Mouse (Mus musculus) kidney, adult 9 months (tissue): ENCODE results near the gene Nisch.

Experiments
- DNase-seq: peaks from one replicate; pipeline ENCODE4 v3.0.0; 2022

Nisch gene

DNA sequence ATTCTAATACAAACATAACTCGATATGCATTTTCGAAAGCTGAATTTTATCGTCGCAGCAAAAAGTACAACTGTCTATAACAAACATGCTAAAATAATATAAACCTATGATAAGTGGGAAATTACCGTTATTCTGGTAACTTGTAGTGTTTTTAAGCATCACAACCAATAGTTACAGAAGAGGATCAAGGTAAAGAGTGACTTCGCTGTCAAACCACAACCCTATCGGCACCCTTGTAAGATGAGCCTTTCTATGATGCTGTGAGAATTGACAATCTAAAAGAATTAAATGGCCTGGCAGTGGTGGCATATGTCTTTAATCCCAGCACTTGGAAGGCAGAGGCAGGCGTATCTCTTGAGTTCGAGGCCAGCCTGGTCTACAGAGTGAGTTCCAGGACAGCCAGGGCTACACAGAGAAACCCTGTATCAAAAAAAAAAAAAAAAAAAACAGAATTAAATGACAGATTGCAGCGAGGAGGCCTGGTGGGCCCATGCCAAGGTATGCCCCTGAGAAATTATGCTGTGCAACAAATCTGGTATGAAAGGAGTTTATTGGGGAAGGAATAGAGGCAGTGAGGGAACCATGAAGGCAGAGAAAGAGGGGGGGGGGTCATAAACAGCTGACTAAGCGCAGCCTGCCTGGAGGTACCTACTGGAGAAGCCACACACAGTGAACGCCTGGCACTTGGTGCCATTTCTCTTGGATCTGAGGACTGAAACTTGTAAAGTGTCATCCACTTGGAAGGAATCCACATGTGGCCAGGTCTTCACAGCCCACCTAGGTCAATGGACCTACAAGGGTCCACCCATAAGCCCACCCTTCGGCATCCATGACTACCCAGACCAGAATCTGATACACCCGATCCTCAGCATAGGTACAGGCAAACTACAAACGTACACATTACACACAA lies 87.2 kb downstream of the Nisch start:
- peak; percentile 26 for DNase-seq

DNA sequence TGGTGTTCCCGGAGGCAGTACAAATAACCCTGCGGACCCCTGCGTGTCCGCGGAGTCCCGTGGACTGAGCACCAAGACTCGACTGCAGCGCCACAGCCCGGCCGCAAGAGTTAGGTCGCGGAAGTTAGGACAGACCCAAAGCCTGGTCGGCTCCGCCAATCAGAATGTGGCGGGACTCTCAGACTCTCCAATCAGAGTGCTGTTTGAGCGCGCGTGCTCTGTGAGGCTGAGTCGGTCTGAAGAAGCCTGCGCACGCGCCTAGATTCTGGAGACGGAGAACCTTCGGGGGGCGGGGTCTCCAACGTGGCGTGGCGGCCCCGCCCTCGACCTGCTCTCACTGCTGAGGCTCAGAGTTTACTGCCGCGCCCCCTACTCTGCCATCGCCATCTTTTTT lies 87.9 kb downstream of the Nisch start, which contains the start of gene Smim4:
Gene Smim4 (minus strand): TSS at position 131 of the 394 bp plus-strand sequence.
- peak; percentile 99 for DNase-seq

DNA sequence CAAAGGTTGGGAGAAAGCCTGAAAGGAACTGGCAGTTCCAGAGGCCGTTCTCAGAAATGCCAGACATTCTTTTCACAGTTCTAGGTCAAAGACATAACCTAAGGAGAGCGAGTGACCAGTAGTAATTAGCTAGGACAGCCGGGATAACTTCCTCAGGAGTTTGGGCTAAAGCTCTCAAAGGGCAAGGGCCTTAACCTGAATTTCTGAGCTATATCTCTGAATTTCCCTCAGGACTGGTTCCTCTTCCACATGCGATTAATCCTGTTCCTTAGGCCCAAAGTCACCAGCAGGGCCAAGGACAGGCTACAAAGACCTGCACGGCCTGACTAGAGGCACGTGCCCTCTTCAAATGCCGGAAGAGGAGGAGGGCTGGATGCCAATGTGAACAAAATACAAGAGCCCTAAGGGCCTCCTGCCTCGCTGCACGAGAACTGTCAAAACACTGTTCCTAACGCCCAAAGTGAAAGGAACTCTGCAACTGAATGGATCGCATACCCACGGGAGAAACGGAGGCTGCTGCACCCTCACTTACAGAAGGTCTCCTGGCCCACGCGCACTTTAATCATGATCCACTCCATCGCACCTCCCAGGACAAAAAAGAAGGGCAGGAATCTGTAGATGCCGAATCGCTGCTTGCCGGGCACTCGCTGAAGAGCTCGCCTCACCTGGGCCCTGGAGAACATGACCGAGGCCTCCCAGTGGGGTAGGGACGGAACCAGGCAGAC lies 88.5 kb downstream of the Nisch start:
- DNase-seq, result peak; percentile 82

DNA sequence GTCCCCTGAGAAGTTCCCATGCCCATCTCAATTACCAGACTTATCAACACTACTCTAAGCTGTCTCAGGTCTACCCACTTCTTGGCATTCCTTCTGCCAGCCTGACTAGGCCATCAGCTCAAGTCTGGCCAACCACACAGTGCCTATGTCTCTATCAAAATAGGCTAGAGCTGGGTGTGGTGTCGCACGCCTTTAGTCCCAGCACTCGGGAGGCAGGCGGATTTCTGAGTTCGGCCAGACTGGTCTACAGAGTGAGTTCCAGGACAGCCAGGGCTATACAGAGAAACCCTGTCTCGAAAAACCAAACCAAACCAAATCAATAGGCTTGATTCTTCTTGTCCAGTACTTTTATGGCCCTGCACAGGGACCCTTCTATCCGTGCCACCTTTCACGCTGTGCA lies 89.9 kb downstream of the Nisch start:
- no peak for DNase-seq

DNA sequence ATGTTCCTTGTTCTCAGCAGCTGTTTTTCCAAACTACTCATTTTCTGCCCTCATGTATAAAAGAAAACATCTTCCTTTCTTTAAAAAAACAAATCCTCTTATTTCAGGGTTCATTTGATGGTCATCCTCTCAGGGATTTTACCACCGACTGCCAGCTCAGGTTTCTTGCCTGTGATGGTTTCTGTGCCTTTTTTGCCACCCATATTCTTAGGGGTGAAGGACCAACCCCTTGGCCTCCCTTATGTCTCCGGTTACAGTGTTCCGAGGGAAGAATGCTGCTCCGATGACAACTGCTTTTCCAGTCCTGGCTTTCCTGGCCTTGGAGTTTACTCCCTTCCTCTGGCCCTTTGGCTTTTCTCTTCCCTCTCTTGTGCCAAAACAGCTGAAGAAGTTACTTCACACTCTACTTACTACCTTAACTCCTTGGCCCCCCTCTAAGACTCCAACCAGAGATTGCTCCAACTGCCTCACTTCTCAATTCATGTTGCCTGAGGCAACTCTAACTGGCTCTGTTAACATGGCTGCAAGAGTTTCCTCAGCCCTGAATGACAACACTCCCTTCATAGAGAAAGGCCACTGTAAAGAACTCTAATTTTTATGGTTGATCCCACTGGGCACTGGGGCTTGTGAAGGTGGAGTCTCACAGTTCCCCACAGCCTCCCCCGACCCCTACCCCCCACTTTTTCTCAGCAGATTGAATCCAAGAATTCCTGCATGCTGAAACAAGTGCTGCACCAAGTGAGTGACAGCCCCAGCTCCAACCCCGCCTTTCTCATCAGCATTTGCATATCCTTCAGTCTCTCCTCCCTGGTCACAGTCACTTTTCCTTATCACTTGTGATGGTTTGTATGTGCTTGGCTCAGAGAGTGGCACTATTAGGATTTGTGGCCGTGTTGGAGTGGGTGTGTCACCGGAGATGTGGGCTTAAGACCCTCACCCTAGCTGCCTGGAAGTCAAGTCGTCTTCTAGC lies 91.4 kb downstream of the Nisch start:
- DNase-seq, result no peak
